Mouse (Mus musculus) myocyte (in vitro differentiated cells): ENCODE data around the gene Unc79.

Source experiments
- CEBPB ChIP-seq: IDR thresholded peaks from 2 replicates; pipeline ENCODE4 v1.6.1; 2011; ENCODE audit warnings: mild to moderate bottlenecking, moderate library complexity; ENCODE audit not compliant: poor library complexity, insufficient read depth, severe bottlenecking
- MAX ChIP-seq: IDR thresholded peaks from one replicate; pipeline ENCODE4 v1.6.1; 2011; ENCODE audit warnings: low read depth, mild to moderate bottlenecking, control low read depth
- POLR2A ChIP-seq: IDR thresholded peaks from one replicate; pipeline ENCODE4 v1.6.1; 2011; ENCODE audit warnings: low read depth, mild to moderate bottlenecking, control low read depth, moderate library complexity; ENCODE audit not compliant: insufficient read length
- SRF ChIP-seq: IDR thresholded peaks from one replicate; pipeline ENCODE4 v1.6.1; 2011; ENCODE audit warnings: low read depth; ENCODE audit not compliant: control insufficient read depth, insufficient read length
- USF1 ChIP-seq: IDR thresholded peaks from one replicate; pipeline ENCODE4 v1.6.1; 2011; ENCODE audit warnings: low read depth, mild to moderate bottlenecking, control low read depth, moderate library complexity

- TF ChIP-seq POLR2A: no peak
- TF ChIP-seq SRF: no peak
- TF ChIP-seq MAX: no peak
- no peak for TF ChIP-seq CEBPB
- no peak for TF ChIP-seq USF1
Observed at GRCm38 (mm10) chr12:103192996-103193395, 244.3 kb downstream of the Unc79 start.
